Mouse (Mus musculus): ENCODE measurements around the gene Tshz2.

- TF ChIP-seq CTCF (IDR thresholded peaks at IDR 0.05), result no peak
- no peak for TF ChIP-seq EP300 (IDR thresholded peaks at IDR 0.05)
These were observed 32.6 kb upstream of the Tshz2 start for GRCm38 (mm10) chr2:169600163-169600562.

All from lung, postnatal 0 days (tissue).